Mouse (Mus musculus) CH12.LX (cell line): ENCODE measurements around the gene Nmrk1. TPM values are rescaled to one million over a fixed set of nuclear protein-coding genes. Genes with fewer than 3 reads are reported as not detected.

Experiments used
- DNase-seq: peaks from one replicate; pipeline ENCODE4 v3.0.0-alpha.2; 2013; ENCODE audit errors: extremely low read depth
- H3K27ac ChIP-seq: 2 replicates; pipeline ENCODE4 v1.5.1; 2012; ENCODE audit warnings: low read depth, mild to moderate bottlenecking, control low read depth, moderate library complexity; ENCODE audit not compliant: insufficient read depth
- H3K27me3 ChIP-seq: replicated peaks from 2 replicates; pipeline ENCODE3; 2012; ENCODE audit warnings: inconsistent platforms
- H3K36me3 ChIP-seq, 2 experiments: replicated peaks in 1 of 2; 2 replicates each; pipeline versions ENCODE3 to v1.6.1; 2012; ENCODE audit warnings: inconsistent platforms in 1 of 2, low read length in 1 of 2, mild to moderate bottlenecking in 1 of 2, mixed read lengths in 1 of 2, moderate library complexity in 1 of 2; ENCODE audit not compliant: control insufficient read depth in 1 of 2, insufficient read depth in 1 of 2
- H3K4me1 ChIP-seq, 2 experiments: 2 replicates each; pipeline ENCODE4 v1.6.1; 2012; ENCODE audit warnings: inconsistent platforms in 1 of 2, moderate library complexity in 1 of 2; ENCODE audit not compliant: insufficient read depth in 2 of 2, control insufficient read depth in 1 of 2
- H3K4me2 ChIP-seq: 2 replicates; pipeline ENCODE4 v1.6.1; 2012; ENCODE audit warnings: low read depth, mild to moderate bottlenecking, control low read depth; ENCODE audit not compliant: poor library complexity, insufficient read depth, severe bottlenecking
- H3K4me3 ChIP-seq, 3 experiments: fragments of 150-350 bp in 1 of 3; sonication (generic) in 1 of 3; replicated peaks in 1 of 3; 2 replicates each; pipeline versions ENCODE3 to v1.5.1; 2011 to 2012; ENCODE audit warnings: low read depth in 2 of 3, low read length in 2 of 3, mild to moderate bottlenecking in 2 of 3, moderate library complexity in 2 of 3, control low read depth in 1 of 3, improper control_type of control experiment in 1 of 3, inconsistent platforms in 1 of 3, mixed read lengths in 1 of 3; ENCODE audit not compliant: poor library complexity in 1 of 3
- H3K79me2 ChIP-seq: replicated peaks from 2 replicates; pipeline ENCODE4 v1.6.1; 2012; ENCODE audit warnings: mild to moderate bottlenecking, moderate library complexity; ENCODE audit not compliant: control insufficient read depth, poor library complexity, insufficient read depth, severe bottlenecking; ENCODE audit errors: extremely low read depth
- H3K9ac ChIP-seq: 2 replicates; pipeline ENCODE4 v1.6.1; 2012; ENCODE audit warnings: low read depth, mild to moderate bottlenecking, control low read depth, moderate library complexity; ENCODE audit not compliant: insufficient read depth
- H3K9me3 ChIP-seq: replicated peaks from 2 replicates; pipeline ENCODE3; 2012; ENCODE audit warnings: low read length, inconsistent platforms, mixed read lengths
- CHD2 ChIP-seq: IDR thresholded peaks from 2 replicates; pipeline ENCODE4 v1.6.1; 2011; ENCODE audit warnings: low read length, improper control_type of control experiment
- CTCF ChIP-seq, 2 experiments: IDR thresholded peaks in 1 of 2; conservative IDR thresholded peaks in 1 of 2; 2 replicates each; pipeline ENCODE4 v1.5.1; 2011 to 2012; ENCODE audit warnings: low read depth in 2 of 2, low read length in 2 of 2, improper control_type of control experiment in 1 of 2, inconsistent platforms in 1 of 2, mild to moderate bottlenecking in 1 of 2, moderate library complexity in 1 of 2
- E2F4 ChIP-seq: IDR thresholded peaks from 2 replicates; pipeline ENCODE4 v1.6.1; 2011; ENCODE audit warnings: low read depth, low read length, improper control_type of control experiment; ENCODE audit not compliant: insufficient replicate concordance
- ELF1 ChIP-seq: IDR thresholded peaks from 2 replicates; pipeline ENCODE4 v1.6.1; 2014; ENCODE audit warnings: low read depth, mild to moderate bottlenecking, inconsistent platforms, low read length, improper control_type of control experiment
- EP300 ChIP-seq: IDR thresholded peaks from 2 replicates; pipeline ENCODE4 v1.6.1; 2011; ENCODE audit warnings: low read length, improper control_type of control experiment
- ETS1 ChIP-seq: conservative IDR thresholded peaks from 2 replicates; pipeline ENCODE4 v1.6.1; 2012; ENCODE audit warnings: low read depth, mild to moderate bottlenecking, inconsistent platforms, low read length, improper control_type of control experiment, moderate library complexity
- GABPA ChIP-seq: IDR thresholded peaks from 2 replicates; pipeline ENCODE4 v1.6.1; 2012; ENCODE audit warnings: low read depth, low read length, improper control_type of control experiment, inconsistent platforms; ENCODE audit not compliant: insufficient replicate concordance
- HCFC1 ChIP-seq: IDR thresholded peaks from 2 replicates; pipeline ENCODE4 v1.6.1; 2012; ENCODE audit warnings: low read depth, mild to moderate bottlenecking, inconsistent platforms, low read length, improper control_type of control experiment
- IRF4 ChIP-seq: IDR thresholded peaks from 2 replicates; pipeline ENCODE4 v1.6.1; 2014; ENCODE audit warnings: low read depth, mild to moderate bottlenecking, inconsistent platforms, low read length, improper control_type of control experiment
- JUN ChIP-seq: IDR thresholded peaks from 2 replicates; pipeline ENCODE4 v1.6.1; 2011; ENCODE audit warnings: low read depth, mild to moderate bottlenecking, low read length, improper control_type of control experiment, moderate library complexity; ENCODE audit not compliant: insufficient read depth
- JUND ChIP-seq: conservative IDR thresholded peaks from 2 replicates; pipeline ENCODE4 v1.6.1; 2011; ENCODE audit warnings: low read depth, low read length, improper control_type of control experiment
- MAFK ChIP-seq: IDR thresholded peaks from 2 replicates; pipeline ENCODE4 v1.6.1; 2011; ENCODE audit warnings: low read length, improper control_type of control experiment; ENCODE audit not compliant: insufficient replicate concordance
- MAX ChIP-seq: IDR thresholded peaks from 2 replicates; pipeline ENCODE4 v1.6.1; 2011; ENCODE audit warnings: low read length, improper control_type of control experiment
- MEF2A ChIP-seq: IDR thresholded peaks from 2 replicates; pipeline ENCODE4 v1.6.1; 2014; ENCODE audit warnings: low read depth, mild to moderate bottlenecking, inconsistent platforms, low read length, improper control_type of control experiment, borderline replicate concordance
- MXI1 ChIP-seq: IDR thresholded peaks from 2 replicates; pipeline ENCODE4 v1.6.1; 2011; ENCODE audit warnings: mild to moderate bottlenecking, low read depth, low read length, improper control_type of control experiment
- NRF1 ChIP-seq: IDR thresholded peaks from 2 replicates; pipeline ENCODE4 v1.6.1; 2014; ENCODE audit warnings: low read depth, mild to moderate bottlenecking, inconsistent platforms, low read length, improper control_type of control experiment, moderate library complexity
- PAX5 ChIP-seq: IDR thresholded peaks from 2 replicates; pipeline ENCODE4 v1.6.1; 2012; ENCODE audit warnings: low read length, inconsistent platforms, mixed read lengths
- POLR2A ChIP-seq: IDR thresholded peaks from 2 replicates; pipeline ENCODE4 v1.6.1; 2011; ENCODE audit warnings: low read depth, mild to moderate bottlenecking, improper control_type of control experiment, low read length
- RAD21 ChIP-seq: IDR thresholded peaks from 2 replicates; pipeline ENCODE4 v1.6.1; 2011; ENCODE audit warnings: low read depth, mild to moderate bottlenecking, low read length, improper control_type of control experiment, moderate library complexity
- SIN3A ChIP-seq: IDR thresholded peaks from 2 replicates; pipeline ENCODE4 v1.6.1; 2012; ENCODE audit warnings: low read length, improper control_type of control experiment, inconsistent platforms
- TBP ChIP-seq: conservative IDR thresholded peaks from 2 replicates; pipeline ENCODE4 v1.6.1; 2011; ENCODE audit warnings: low read depth, low read length, improper control_type of control experiment
- TCF12 ChIP-seq: IDR thresholded peaks from 2 replicates; pipeline ENCODE4 v1.6.1; 2014; ENCODE audit warnings: low read depth, mild to moderate bottlenecking, inconsistent platforms, low read length, improper control_type of control experiment
- UBTF ChIP-seq: IDR thresholded peaks from 2 replicates; pipeline ENCODE4 v1.6.1; 2012; ENCODE audit warnings: low read depth, mild to moderate bottlenecking, inconsistent platforms, low read length, improper control_type of control experiment, moderate library complexity
- USF2 ChIP-seq: conservative IDR thresholded peaks from 2 replicates; pipeline ENCODE4 v1.6.1; 2011; ENCODE audit warnings: low read depth, low read length, improper control_type of control experiment
- ZC3H11A ChIP-seq: IDR thresholded peaks from 2 replicates; pipeline ENCODE4 v1.6.1; 2012; ENCODE audit warnings: low read depth, mild to moderate bottlenecking, inconsistent platforms, low read length, improper control_type of control experiment
- ZKSCAN1 ChIP-seq: IDR thresholded peaks from 2 replicates; pipeline ENCODE4 v1.6.1; 2012; ENCODE audit warnings: low read depth, inconsistent platforms, low read length, improper control_type of control experiment, borderline replicate concordance
- ZNF384 ChIP-seq: IDR thresholded peaks from 2 replicates; pipeline ENCODE4 v1.6.1; 2012; ENCODE audit warnings: low read depth, low read length, improper control_type of control experiment, inconsistent platforms
- dilution Hi-C: fragments of 300-500 bp; cut with MboI; formaldehyde crosslinking; loops from 2 replicates; pipeline ENCODE4 v1.14.3; 2020; ENCODE audit warnings: low sequenced_read_pairs; ENCODE audit not compliant: extremely low pct_unique_long_range_greater_than_20kb, extremely low pct_ligation_motif_present
- in situ Hi-C: fragments of 300-500 bp; cut with MboI; formaldehyde crosslinking; loops from 3 replicates; pipeline ENCODE4 v1.14.3; 2019; ENCODE audit warnings: low sequenced_read_pairs, low pct_ligation_motif_present, low pct_unique_long_range_greater_than_20kb, mixed read lengths
- polyA plus RNA-seq: library from polyadenylated mRNA; unstranded; fragments of >175 nt; gene quantifications from 2 replicates; pipeline ENCODE4 v1.2.1, GENCODE M21; 2012; ENCODE audit warnings: low read depth; ENCODE audit not compliant: insufficient read length
- total RNA-seq, 2 experiments: library from RNA; depleted of rRNA; stranded (reverse); fragments of 300-350 nt in 1 of 2; fragments of >200 nt in 1 of 2; gene quantifications; 2 replicates each; pipeline ENCODE4 v1.2.3; 2012 to 2014

Nmrk1 gene
- total and polyA plus RNA-seq, 3 experiments: 9.7 to 10.1 (median 9.8) TPM

DNA sequence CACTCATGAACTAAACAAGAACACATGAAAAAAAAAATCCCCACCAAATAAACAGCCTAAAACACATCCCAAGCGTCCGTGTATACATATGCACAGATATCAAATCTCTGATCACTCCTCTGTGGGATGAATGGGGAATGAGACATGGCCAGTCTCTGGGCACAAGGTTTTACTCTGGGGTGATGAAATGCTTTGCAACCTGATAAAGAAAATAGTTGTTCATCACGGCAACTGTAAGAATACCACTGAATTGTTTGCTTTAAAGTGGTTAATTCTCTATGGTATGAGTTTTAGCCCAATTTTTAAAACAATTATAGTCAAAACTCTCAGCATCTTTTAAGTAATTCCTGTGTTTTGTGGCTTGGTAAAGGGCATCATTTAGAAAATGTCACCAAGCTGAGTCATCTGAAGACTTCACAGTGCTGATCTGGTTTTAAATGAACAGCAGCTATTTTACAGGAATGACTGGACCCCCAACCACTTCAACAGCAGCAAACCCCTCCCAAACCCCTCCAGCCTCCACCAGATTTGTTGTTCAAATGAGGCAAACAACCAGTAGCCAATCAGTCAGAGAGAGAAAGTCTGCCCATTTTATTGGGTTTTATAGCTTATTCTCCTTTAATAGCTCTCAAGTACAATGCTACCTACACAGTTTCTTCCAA, 33.4 kb upstream of the Nmrk1 start (continued):
- TF ChIP-seq ZNF384 (no peak), JUND (peak; percentile 94), HCFC1 (no peak), ZC3H11A (no peak), NRF1 (0 out of 2 replicates have a peak, but pooled peaks have one; percentile 3), GABPA (no peak), CTCF (conservative IDR thresholded peaks at IDR 0.05 in 1 of 2, IDR thresholded peaks at IDR 0.05 in 1 of 2; ENCODE audit: low read depth in 2 of 2, low read length in 2 of 2) (no peak), CHD2 (peak; percentile 68), E2F4 (no peak), ZKSCAN1 (no peak), POLR2A (no peak), EP300 (peak; percentile 91)
- TF ChIP-seq, all 38 proteins: peak for 15

GRCm38 (mm10) chr19:18599051-18599450, 32.7 kb upstream of the Nmrk1 start:
- in situ Hi-C loops: loop anchor here (25.0 kb wide), 1 partner anchor 238 kb away; no protein-coding TSS in a partner anchor
- no peaks in the 10 kb centered on the region for H3K9me3 ChIP-seq
- dilution Hi-C loops: no loop called here
- H3K9ac ChIP-seq: peak overlapping the region; percentile 83
- peak overlapping the region; percentile 88 for H3K27ac ChIP-seq
- no peaks in the 10 kb centered on the region for H3K27me3 ChIP-seq
- DNase-seq: peak; percentile 66
- H3K79me2 ChIP-seq: peaks cover 2% of the 10 kb centered on the region; the same call in 1 of the 2 replicates
- peaks cover 25 to 49% of the 10 kb centered on the region in 2 experiments for H3K36me3 ChIP-seq
- H3K4me2 ChIP-seq: peak overlapping the region; percentile 88; the same call in 1 of the 2 replicates
- H3K4me3 ChIP-seq: no peak overlapping the region
- peaks cover 20 to 69% of the 10 kb centered on the region in 2 experiments for H3K4me1 ChIP-seq
- no peak for TF ChIP-seq E2F4
- TF ChIP-seq ELF1: no peak
- no peak for TF ChIP-seq UBTF
- TF ChIP-seq ZC3H11A: no peak
- TF ChIP-seq CTCF (conservative IDR thresholded peaks at IDR 0.05 in 1 of 2, IDR thresholded peaks at IDR 0.05 in 1 of 2; ENCODE audit: low read depth in 2 of 2, low read length in 2 of 2): no peak
- TF ChIP-seq NRF1: 0 out of 2 replicates have a peak, but pooled peaks have one; percentile 4
- TF ChIP-seq GABPA: peak; percentile 11; the same call in 1 of the 2 replicates
- TF ChIP-seq JUND: no peak; the same call in 1 of the 2 replicates
- peak; percentile 24; the same call in 1 of the 2 replicates for TF ChIP-seq JUN
- no peak for TF ChIP-seq SIN3A
- no peak for TF ChIP-seq TBP
- peak; percentile 40; the same call in 1 of the 2 replicates for TF ChIP-seq MXI1
- no peak for TF ChIP-seq PAX5
- no peak for TF ChIP-seq MAX
- TF ChIP-seq RAD21: no peak
- peak; percentile 53; the same call in 1 of the 2 replicates for TF ChIP-seq IRF4
- TF ChIP-seq EP300: no peak
- no peak for TF ChIP-seq POLR2A
- 0 out of 2 replicates have a peak, but pooled peaks have one; percentile 24 for TF ChIP-seq MAFK
- TF ChIP-seq CHD2: no peak
- no peak for TF ChIP-seq ZKSCAN1
- no peak for TF ChIP-seq USF2
- peak; percentile 41; the same call in 1 of the 2 replicates for TF ChIP-seq MEF2A
- peak; percentile 79 for TF ChIP-seq ETS1
- peak; percentile 41; the same call in 1 of the 2 replicates for TF ChIP-seq TCF12
